In the genomic region with DNA sequence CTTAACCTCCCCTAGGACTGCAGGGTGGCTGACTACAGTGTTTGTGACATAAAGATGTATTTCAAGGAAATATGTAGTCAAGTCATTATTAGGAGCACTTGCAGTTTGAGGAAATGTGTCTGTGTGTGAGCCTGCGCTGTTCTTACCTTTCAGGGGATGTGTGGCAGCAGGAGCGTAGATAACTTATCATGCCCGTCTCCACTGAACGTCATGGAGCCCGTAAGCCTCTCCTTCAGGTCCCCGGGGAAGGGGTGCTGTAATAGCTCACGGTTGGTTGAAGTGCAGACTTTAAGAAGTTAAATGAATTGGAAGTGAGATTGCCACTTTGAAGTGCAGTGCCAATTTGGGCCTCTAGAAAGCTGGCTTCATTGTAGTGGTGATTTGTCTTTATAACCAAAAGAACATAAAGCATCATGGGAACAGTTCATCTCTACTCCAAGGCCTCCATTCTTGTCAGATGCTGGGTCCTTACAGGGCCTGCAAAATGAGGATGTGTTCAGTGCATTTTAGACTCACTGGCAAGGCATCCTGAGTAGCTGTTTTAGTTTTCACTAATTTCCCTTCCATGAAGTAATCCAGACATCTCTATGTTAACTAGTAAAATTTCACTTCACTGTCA, we compare ENCODE assay signal across 13 mouse cellular contexts. TPM values are rescaled to one million over a fixed set of nuclear protein-coding genes. Genes with fewer than 3 reads are reported as not detected.
"Had no signal": no experiment of that assay in that cellular context is flagged by ENCODE, and none has a peak within 500 bp of the region (broad histone marks: within the 10 kb centered on the region; RNA-seq: fewer than 3 reads in every experiment).

No protein-coding gene starts in this region.

- H3K27me3 ChIP-seq: liver, embryonic 15.5 days had no signal

- H3K9me3 ChIP-seq: limb, embryonic 10.5 days; liver, embryonic 15.5 days had no signal

- ATAC-seq: lung, postnatal 0 days; midbrain, embryonic 16.5 days had no signal

- H3K4me2 ChIP-seq: liver, embryonic 11.5 days; liver, embryonic 15.5 days had no signal

- H3K4me1 ChIP-seq: limb, embryonic 10.5 days; liver, embryonic 15.5 days had no signal

- H3K27ac ChIP-seq: left cerebral cortex, adult 2 months; limb, embryonic 10.5 days; liver, embryonic 15.5 days; stomach, postnatal 0 days had no signal

- H3K4me3 ChIP-seq: left cerebral cortex, adult 2 months; limb, embryonic 10.5 days; liver, embryonic 15.5 days had no signal

- H3K9ac ChIP-seq: liver, embryonic 15.5 days had no signal

- DNase-seq: lung, adult 2 months; lung, postnatal 36 days; thymus, postnatal 4 days had no signal

RNA-seq across cellular contexts. Expression of gene Ppp1r1c, which starts 46.0 kb away (rescaled TPM):
- total RNA-seq: layer of hippocampus, adult 8-10 months; left cerebral cortex, adult 2 months; megakaryocyte progenitor cell, adult 5-6 weeks had no signal
- polyA plus RNA-seq: large intestine, adult 2 months; limb, embryonic 10.5 days; liver, embryonic 15.5 days; lung, adult 2 months; lung, postnatal 0 days; stomach, postnatal 0 days had no signal
